Mouse (Mus musculus): ENCODE data around the gene Sdhaf3. TPM values are rescaled to one million over a fixed set of nuclear protein-coding genes. Genes with fewer than 3 reads are reported as not detected.

The Sdhaf3 gene
- polyA plus RNA-seq, 1 experiment from 2014 or later, result 4.6 TPM

DNA sequence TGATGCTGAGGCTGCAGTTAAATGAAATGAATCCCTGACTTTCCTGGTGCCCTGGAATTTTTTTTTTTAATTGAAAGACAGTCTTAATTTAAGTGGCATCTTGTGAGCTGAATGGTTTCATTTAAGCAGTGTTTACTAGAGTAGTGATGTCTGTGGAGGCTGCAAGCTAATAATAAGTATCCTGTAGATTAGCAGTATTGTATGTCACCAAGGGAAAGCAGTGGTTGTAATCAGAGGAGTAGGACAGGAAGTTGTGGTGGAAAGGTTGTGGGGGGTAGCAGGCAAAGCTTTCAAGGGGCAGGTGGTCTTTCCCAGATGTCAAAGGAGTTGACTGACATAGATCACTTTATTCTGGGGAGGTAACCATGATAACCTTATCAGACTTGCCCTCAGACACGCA lies 136.3 kb downstream of the Sdhaf3 start:
- H3K27ac ChIP-seq (ENCODE audit: low read length), result no peak overlapping the region
- H3K4me1 ChIP-seq (ENCODE audit: insufficient read depth, low read length), result no peaks in the 10 kb centered on the region
- peak; percentile 63; the same call in 1 of the 2 replicates for ATAC-seq (ENCODE audit: low FRiP score, low TSS enrichment)
- H3K9ac ChIP-seq (replicated peaks; ENCODE audit: low read length), result no peak overlapping the region
- no peaks in the 10 kb centered on the region for H3K27me3 ChIP-seq (ENCODE audit: insufficient read depth, low read length)
- H3K36me3 ChIP-seq (ENCODE audit: insufficient read depth, low read length), result no peaks in the 10 kb centered on the region
- H3K4me3 ChIP-seq (ENCODE audit: low read length), result no peak overlapping the region
- 30% methylated on average over 1 of the region's 1 CpGs for WGBS
- H3K4me2 ChIP-seq (replicated peaks; ENCODE audit: low read depth, low read length), result no peak overlapping the region
- H3K9me3 ChIP-seq (ENCODE audit: low read length), result no peaks in the 10 kb centered on the region

Other genes with a start within 250 kb of the Sdhaf3 start
- gene Dlx6, start 92.7 kb upstream of the Sdhaf3 start, polyA plus RNA-seq (2015; fragmentation: Nextera tagmentation; extraction: Ambion mirVana), result not detected in 2 replicates
- gene Dlx5, start 73.9 kb upstream of the Sdhaf3 start, polyA plus RNA-seq (2015; fragmentation: Nextera tagmentation; extraction: Ambion mirVana), result 0.22 and 0.47 TPM in 2 replicates

Data from kidney, embryonic 16.5 days (tissue).